Mouse (Mus musculus) kidney, adult 8-10 months (tissue): ENCODE measurements around the gene Gm28269.

Experiments
- DNase-seq, 2 experiments: peaks; one replicate each; pipeline ENCODE4 v3.0.0; 2022

Gm28269 gene

DNA sequence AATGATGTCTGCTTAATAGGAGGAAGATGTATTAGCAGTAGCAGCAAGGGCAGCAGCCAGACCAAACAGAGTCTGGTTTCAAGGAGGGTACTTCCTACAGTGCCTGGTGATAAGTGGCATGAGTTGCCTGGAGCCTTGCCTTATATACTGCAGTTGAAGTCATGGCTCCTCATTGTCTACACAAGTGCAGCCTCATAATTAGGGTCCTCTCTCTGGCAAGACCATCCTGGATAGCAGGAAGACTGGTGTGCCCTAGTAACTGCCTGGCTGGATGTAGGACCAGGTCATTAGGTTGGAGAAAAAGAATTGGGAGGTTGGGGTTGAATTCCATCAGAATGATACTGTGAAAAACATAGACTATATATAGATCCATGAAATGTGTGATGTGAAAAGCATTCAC lies at the start of gene Gm28269:
Gene Gm28269, minus strand, starts transcription at position 101 of the 400 bp plus-strand sequence.
- no peak for DNase-seq

DNA sequence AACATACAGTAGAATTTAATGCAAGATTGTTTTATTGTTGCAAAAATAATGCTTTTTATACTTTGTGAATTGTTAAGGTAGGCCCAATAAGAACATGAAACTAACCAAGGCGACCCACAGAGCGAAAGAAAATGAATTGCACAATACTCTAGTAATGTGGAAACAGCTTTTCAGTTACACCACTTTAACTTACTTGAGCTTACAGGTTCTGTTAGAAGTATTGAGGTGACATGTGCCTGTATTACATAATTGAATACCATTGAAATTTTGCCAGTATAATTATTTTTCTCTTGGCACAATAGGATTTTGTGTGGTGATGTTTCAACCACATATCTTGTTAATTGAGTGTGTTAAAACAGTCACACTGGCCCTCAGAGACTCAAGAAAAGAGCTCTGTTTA lies 28.0 kb downstream of the Gm28269 start:
- no peak for DNase-seq

DNA sequence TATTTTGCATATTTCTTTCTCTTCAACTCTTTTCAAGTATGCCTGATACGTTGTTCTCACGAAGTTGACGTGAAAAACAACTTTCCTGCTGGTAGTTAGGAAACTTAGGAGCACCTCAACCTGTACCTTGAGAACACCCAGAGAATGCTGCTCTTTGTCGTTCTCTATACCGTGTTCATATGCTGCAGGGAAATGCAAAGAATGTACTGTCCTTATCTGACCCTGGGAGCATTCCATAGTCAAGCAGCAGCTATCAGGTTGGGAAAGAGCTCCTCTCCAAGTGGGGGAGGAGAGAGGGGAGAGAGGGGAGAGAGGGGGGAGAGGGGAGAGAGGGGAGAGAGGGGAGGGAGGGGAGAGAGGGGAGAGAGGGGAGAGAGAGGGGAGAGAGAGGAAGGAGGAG lies 29.6 kb downstream of the Gm28269 start:
- no peak for DNase-seq

DNA sequence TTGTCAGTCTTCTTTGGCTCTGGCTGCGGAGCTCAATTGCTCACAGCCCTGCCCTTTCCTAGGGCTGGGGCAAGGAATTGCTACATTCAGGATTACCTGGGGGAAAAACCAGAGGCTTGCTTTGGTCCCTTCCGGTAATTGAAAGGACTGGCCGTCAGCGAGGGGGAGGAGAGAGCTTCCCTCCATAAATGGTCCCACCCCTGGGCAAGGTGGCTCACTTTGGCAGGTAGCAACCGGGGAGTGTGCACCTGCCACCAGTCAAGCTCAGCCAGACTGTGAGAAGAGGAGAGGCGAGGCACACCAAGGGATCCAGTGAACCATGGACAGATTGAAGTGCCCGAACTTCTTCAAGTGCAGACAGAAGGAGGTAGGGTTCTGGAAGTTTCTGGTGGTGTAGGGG lies 30.1 kb downstream of the Gm28269 start, which contains the start of gene Slc6a14:
Gene Slc6a14, plus strand, starts transcription at position 68 of the 400 bp plus-strand sequence.
- DNase-seq: no peak

DNA sequence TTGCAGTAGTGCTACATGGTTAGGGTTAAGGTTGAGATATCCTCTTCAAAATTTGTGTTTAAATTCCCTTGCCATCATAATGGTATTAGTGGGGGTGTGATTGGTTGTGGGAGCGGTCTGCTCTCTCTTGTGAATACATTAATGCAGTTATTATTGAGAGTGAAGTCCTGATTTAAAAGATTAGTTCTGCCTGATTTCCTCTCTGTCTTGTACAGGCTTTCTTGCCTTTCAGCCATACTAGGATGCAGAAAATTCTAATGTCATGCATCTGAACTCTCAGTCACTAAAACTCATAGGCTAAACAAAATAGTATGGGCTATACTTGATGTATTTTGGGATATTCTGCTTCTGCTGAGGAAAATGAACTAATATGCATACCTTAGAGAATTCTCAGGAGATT lies 40.4 kb downstream of the Gm28269 start:
- no peak for DNase-seq

DNA sequence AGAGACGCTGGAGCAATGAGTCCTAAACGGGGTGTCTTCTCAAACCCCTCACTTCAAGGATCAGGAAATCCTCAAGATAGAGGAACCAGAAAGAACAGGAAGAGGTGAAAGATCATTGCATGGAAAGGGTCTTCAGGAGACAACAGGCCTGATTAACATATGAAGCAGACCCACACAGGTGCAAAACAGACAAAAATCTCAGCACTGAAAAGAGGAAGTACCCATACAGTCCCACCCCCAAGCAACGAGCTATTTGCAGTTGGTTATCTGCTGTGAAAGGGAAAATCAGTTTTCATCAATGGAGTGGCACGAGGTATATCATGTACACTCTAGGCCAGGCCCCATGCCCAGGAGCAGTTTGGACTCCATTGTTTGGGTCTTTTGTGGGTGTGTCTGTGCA lies 43.3 kb downstream of the Gm28269 start:
- no peak for DNase-seq

DNA sequence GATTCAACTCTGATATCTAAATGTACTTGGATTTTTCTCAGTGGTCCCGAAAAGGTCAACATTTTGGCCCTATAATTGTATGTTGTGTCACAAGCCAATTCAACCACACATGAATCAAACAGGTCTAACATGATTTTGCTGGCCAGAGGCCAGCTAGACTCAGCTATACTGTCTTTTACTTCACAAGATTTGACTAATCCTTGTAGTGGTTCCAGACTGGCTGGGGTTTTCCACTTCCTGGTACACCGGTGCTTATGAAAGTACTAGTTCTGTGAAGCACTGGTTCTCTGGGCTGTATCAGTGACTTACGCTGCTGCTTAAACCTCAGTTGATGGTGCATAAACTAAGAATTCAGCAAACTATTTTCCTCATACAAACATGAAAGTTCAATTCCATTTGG lies 49.2 kb downstream of the Gm28269 start:
- DNase-seq: no peak

DNA sequence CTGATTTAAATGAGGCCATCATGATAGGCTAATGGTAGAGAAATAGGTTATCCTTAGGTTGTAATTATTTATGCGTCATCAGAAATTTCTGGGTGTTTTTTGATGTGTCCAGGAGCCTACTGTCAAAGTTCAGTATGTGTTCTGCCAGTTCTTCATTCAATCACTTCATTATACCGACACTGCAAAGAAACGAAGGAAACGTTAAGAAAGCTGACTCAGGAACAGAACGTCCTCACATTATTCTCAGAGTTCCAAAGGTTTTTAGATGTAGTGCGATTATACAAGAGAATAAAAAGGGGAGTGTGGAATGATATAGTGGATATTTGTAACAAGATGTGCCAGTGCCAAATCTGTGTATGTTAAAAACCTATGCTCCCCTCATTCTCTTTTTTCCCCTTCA lies 49.7 kb downstream of the Gm28269 start:
- DNase-seq: no peak
